Mouse (Mus musculus) lung, postnatal 0 days (tissue): ENCODE results near the gene Tfdp1. TPM values are rescaled to one million over a fixed set of nuclear protein-coding genes. Genes with fewer than 3 reads are reported as not detected.
A peak's percentile ranks its signal among the peaks of the same experiment; 100 is the strongest.

Experiments used
- ATAC-seq: fragments of 200-750 bp; cut with Nextera tagmentation; 2 replicates; pipeline ENCODE4 v1.8.0; 2017; ENCODE audit warnings: moderate library complexity
- DNase-seq: peaks from one replicate; pipeline ENCODE4 v3.0.0-alpha.2; 2016; ENCODE audit warnings: low spot score
- H3K27ac ChIP-seq: fragments of 300-500 bp; sonication (generic); 2 replicates; pipeline ENCODE4 v1.5.1; 2014; ENCODE audit warnings: antibody characterized with exemption, mild to moderate bottlenecking, low read length, mixed read lengths
- H3K27me3 ChIP-seq: fragments of 300-500 bp; sonication (generic); replicated peaks from 2 replicates; pipeline ENCODE4 v1.6.1; 2014; ENCODE audit warnings: low read length, mixed read lengths; ENCODE audit not compliant: insufficient read depth
- H3K36me3 ChIP-seq: fragments of 300-500 bp; sonication (generic); 2 replicates; pipeline ENCODE4 v1.6.1; 2014; ENCODE audit warnings: low read length, mixed read lengths; ENCODE audit not compliant: insufficient read depth
- H3K4me1 ChIP-seq: fragments of 300-500 bp; sonication (generic); 2 replicates; pipeline ENCODE4 v1.6.1; 2014; ENCODE audit warnings: antibody characterized with exemption, low read depth, low read length, mixed read lengths; ENCODE audit not compliant: insufficient read depth
- H3K4me2 ChIP-seq: fragments of 300-500 bp; sonication (generic); replicated peaks from 2 replicates; pipeline ENCODE4 v1.6.1; 2014; ENCODE audit warnings: low read depth, mild to moderate bottlenecking, low read length, moderate library complexity, mixed read lengths
- H3K4me3 ChIP-seq: fragments of 300-500 bp; sonication (generic); 2 replicates; pipeline ENCODE4 v1.5.1; 2014; ENCODE audit warnings: low read depth, low read length
- H3K9ac ChIP-seq: fragments of 300-500 bp; sonication (generic); replicated peaks from 2 replicates; pipeline ENCODE4 v1.6.1; 2014; ENCODE audit warnings: low read depth, mild to moderate bottlenecking
- H3K9me3 ChIP-seq: fragments of 300-500 bp; sonication (generic); 2 replicates; pipeline ENCODE4 v1.6.1; 2016; ENCODE audit warnings: low read length, mixed read lengths
- CTCF ChIP-seq: IDR thresholded peaks from 2 replicates; pipeline ENCODE4 v1.5.1; 2016; ENCODE audit warnings: antibody characterized with exemption, mild to moderate bottlenecking
- EP300 ChIP-seq: IDR thresholded peaks from 2 replicates; pipeline ENCODE4 v1.6.1; 2016; ENCODE audit warnings: antibody characterized with exemption, mild to moderate bottlenecking, control low read depth
- WGBS: fragments of 180-500 bp; shearing (Covaris S2); extraction: QIAGEN DNeasy Blood & Tissue Kit; methylation state at CpG from one replicate; pipeline ENCODE4 v1.1.7; 2014; 5-methylcytosine and 5-hydroxymethylcytosine counted together
- polyA plus RNA-seq: library from polyadenylated mRNA; unstranded; fragments of >200 nt; fragmentation: Nextera tagmentation; extraction: Ambion mirVana; gene quantifications from 2 replicates; pipeline ENCODE4 v1.2.1, GENCODE M21; 2015

The Tfdp1 gene
- polyA plus RNA-seq, 1 experiment from 2014 or later: 45.4 TPM

- ATAC-seq (no peak), DNase-seq (no peak)
- Histone ChIP-seq H3K27me3 (no peaks in the 10 kb centered on the region), H3K9ac (no peak overlapping the region), H3K4me2 (no peak overlapping the region), H3K9me3 (no peaks in the 10 kb centered on the region), H3K27ac (no peak overlapping the region), H3K4me3 (no peak overlapping the region), H3K4me1 (no peaks in the 10 kb centered on the region), H3K36me3 (peaks cover 4% of the 10 kb centered on the region; the same call in 1 of the 2 replicates)
- WGBS: 56% methylated on average over 10 of the region's 10 CpGs
- no peak; the same call in 1 of the 2 replicates for TF ChIP-seq CTCF
- TF ChIP-seq EP300: no peak
Observed at GRCm38 (mm10) chr8:13356681-13357080, 18.1 kb downstream of the Tfdp1 start.

DNA sequence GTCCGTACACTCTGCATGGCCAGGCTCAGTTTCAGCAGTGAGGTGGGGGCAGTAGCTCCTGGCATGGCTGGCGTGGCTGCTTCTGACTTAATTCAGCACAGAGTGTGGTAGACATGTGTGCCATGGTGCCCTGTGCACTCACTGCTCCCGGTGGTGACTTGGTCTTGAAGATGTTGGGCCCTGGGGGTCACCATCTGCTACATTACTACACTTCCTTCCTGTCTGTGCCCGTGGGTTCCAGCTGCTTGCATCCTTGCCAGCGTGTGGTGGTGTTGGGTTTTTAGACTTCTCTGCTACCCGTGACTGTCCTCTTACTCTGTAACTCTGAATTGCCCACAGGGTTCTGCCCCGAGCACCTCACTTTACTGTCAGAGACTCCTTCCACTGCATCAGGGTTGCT, 21.7 kb downstream of the Tfdp1 start:
- Histone ChIP-seq H3K4me1 (no peaks in the 10 kb centered on the region), H3K4me3 (no peak overlapping the region), H3K27ac (no peak overlapping the region), H3K27me3 (no peaks in the 10 kb centered on the region), H3K36me3 (peaks cover 10% of the 10 kb centered on the region; the same call in 1 of the 2 replicates), H3K9me3 (no peaks in the 10 kb centered on the region), H3K9ac (no peak overlapping the region), H3K4me2 (no peak overlapping the region)
- WGBS: 79% methylated on average over 7 of the region's 7 CpGs
- TF ChIP-seq CTCF: no peak
- no peak for TF ChIP-seq EP300
- ATAC-seq (no peak), DNase-seq (no peak)

DNA sequence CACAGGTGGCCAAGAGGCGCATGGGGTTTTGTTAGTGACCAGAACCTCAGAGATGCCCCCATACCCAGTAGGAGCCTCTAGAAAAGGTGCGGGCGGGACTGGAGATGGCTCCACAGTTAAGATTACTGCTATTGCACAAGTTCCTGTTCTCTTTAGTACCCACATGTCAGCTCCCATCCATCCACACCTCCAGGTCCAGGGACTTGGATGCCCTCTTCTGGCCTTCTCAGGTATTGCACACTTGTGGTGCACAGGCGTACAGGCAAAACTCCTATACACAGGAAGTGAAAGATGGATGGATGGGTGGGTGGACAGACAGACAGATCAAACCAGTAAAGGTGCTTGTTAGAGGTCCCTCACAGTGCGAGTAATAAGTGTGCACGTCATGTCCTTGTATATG, 23.3 kb downstream of the Tfdp1 start:
- WGBS: 92% methylated on average over 6 of the region's 6 CpGs
- DNase-seq (no peak), ATAC-seq (no peak)
- Histone ChIP-seq H3K36me3 (peaks cover 17% of the 10 kb centered on the region), H3K4me2 (no peak overlapping the region), H3K4me1 (no peaks in the 10 kb centered on the region), H3K9me3 (no peaks in the 10 kb centered on the region), H3K4me3 (no peak overlapping the region), H3K27me3 (no peaks in the 10 kb centered on the region), H3K27ac (no peak overlapping the region), H3K9ac (no peak overlapping the region)
- TF ChIP-seq CTCF (peak; percentile 52), EP300 (no peak)

- Histone ChIP-seq H3K4me3 (no peak overlapping the region), H3K4me2 (no peak overlapping the region), H3K9me3 (no peaks in the 10 kb centered on the region), H3K4me1 (no peaks in the 10 kb centered on the region), H3K36me3 (peaks cover 37% of the 10 kb centered on the region), H3K9ac (no peak overlapping the region), H3K27me3 (no peaks in the 10 kb centered on the region), H3K27ac (no peak overlapping the region)
- DNase-seq (no peak), ATAC-seq (no peak)
- TF ChIP-seq EP300 (no peak), CTCF (no peak)
- 77% methylated on average over 8 of the region's 8 CpGs for WGBS
Observed at GRCm38 (mm10) chr8:13373151-13373662, 34.7 kb downstream of the Tfdp1 start.

DNA sequence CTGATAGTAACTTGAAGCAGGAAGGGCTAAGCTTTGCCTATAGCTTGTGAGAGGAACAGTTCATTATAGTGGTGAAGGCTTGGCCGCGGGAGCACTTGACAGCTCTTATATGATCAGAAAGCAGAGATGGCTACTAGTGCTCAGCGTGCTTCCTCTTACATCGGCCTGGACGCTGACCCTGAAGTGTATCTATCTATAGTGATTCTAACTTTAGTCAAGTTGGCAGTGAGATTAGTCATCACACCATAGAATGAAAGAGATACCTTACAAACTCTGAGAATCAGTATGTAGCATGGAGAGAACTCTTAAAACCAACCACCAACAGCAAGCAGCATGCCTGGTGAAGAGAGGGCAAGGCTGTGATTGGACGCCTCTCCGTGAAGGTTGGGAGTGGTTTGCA, 43.1 kb downstream of the Tfdp1 start:
- 0 out of 2 replicates have a peak, but pooled peaks cover 10% of the 10 kb centered on the region for H3K36me3 ChIP-seq
- no peaks in the 10 kb centered on the region for H3K4me1 ChIP-seq
- no peak overlapping the region for H3K4me3 ChIP-seq
- TF ChIP-seq EP300: no peak
- no peak for TF ChIP-seq CTCF
- no peak overlapping the region for H3K9ac ChIP-seq
- H3K9me3 ChIP-seq: no peaks in the 10 kb centered on the region
- no peak overlapping the region for H3K4me2 ChIP-seq
- 85% methylated on average over 7 of the region's 7 CpGs for WGBS
- H3K27me3 ChIP-seq: no peaks in the 10 kb centered on the region
- no peak for DNase-seq
- H3K27ac ChIP-seq: no peak overlapping the region
- ATAC-seq: no peak

DNA sequence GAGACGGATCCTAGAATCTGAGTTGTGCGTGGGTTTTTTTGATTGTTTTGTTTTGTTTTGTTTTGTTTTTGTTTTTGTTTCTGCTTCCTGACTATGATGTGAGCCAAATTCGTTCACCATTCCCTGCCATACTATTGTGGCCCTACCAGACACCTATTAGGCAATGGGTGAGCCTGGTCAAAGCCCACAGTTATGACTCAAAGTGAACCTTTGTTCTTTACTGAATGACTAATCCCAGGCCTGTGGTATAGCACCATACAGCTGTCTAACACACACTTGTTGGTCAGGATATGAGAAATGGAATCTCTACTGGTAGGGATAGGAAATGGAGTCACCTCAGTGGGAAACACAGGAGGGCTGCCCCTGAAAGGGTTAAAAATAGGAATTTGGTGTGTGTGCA, 44.0 kb downstream of the Tfdp1 start:
- ATAC-seq (no peak), DNase-seq (no peak)
- H3K9me3 ChIP-seq: no peaks in the 10 kb centered on the region
- no peak for TF ChIP-seq EP300
- no peak for TF ChIP-seq CTCF
- H3K27ac ChIP-seq: no peak overlapping the region
- no peak overlapping the region for H3K4me3 ChIP-seq
- 0 out of 2 replicates have a peak, but pooled peaks cover 10% of the 10 kb centered on the region for H3K36me3 ChIP-seq
- WGBS: 85% methylated on average over 3 of the region's 3 CpGs
- no peak overlapping the region for H3K9ac ChIP-seq
- H3K4me2 ChIP-seq: no peak overlapping the region
- no peaks in the 10 kb centered on the region for H3K27me3 ChIP-seq
- H3K4me1 ChIP-seq: no peaks in the 10 kb centered on the region

DNA sequence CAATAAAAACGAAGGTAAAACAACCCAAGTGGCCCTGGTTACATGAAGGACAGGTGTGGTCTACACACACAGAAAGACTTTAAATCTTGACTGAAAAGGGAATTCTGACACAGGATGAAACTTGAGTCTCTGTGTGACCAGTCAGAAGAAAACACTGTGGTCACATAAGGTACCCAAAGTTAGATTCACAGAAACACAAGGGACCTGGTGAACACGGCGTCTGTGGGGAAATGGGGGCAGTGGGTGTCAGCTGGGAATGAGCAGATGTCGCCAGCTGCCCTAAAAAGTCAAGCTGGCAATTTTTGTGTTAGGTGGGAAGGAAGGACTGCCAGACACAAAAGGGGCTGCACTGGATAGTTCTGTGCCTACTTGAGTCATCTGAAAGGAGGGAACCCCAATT, 44.4 kb downstream of the Tfdp1 start:
- WGBS: 86% methylated on average over 4 of the region's 4 CpGs
- Histone ChIP-seq H3K27me3 (no peaks in the 10 kb centered on the region), H3K4me1 (no peaks in the 10 kb centered on the region), H3K27ac (no peak overlapping the region), H3K4me3 (no peak overlapping the region), H3K9ac (no peak overlapping the region), H3K36me3 (0 out of 2 replicates have a peak, but pooled peaks cover 10% of the 10 kb centered on the region), H3K9me3 (no peaks in the 10 kb centered on the region), H3K4me2 (no peak overlapping the region)
- TF ChIP-seq EP300: no peak
- no peak for TF ChIP-seq CTCF
- DNase-seq (no peak), ATAC-seq (no peak)
